Mouse (Mus musculus) cerebellum, adult 18-20 months (tissue): ENCODE measurements around the gene Kars.
A peak's percentile ranks its signal among the peaks of the same experiment; 100 is the strongest.

Experiments
- DNase-seq, 2 experiments: peaks; one replicate each; pipeline ENCODE4 v3.0.0; 2021

Gene Kars

GRCm38 (mm10) chr8:111978147-111978546, 33.0 kb downstream of the Kars start:
- no peak for DNase-seq

- no peak for DNase-seq
These were observed 34.8 kb downstream of the Kars start for GRCm38 (mm10) chr8:111976326-111976725.

- no peak for DNase-seq
These were observed 35.4 kb downstream of the Kars start for GRCm38 (mm10) chr8:111975706-111976105.

GRCm38 (mm10) chr8:111974138-111974537, 37.0 kb downstream of the Kars start:
- no peak for DNase-seq

GRCm38 (mm10) chr8:111968991-111969390, 42.1 kb downstream of the Kars start:
- DNase-seq = no peak

GRCm38 (mm10) chr8:111968541-111968940, 42.6 kb downstream of the Kars start:
- DNase-seq = no peak

- no peak for DNase-seq
These were observed 43.8 kb downstream of the Kars start for GRCm38 (mm10) chr8:111967246-111967870.

GRCm38 (mm10) chr8:111964849-111965561, 46.1 kb downstream of the Kars start:
- DNase-seq = no peak

- DNase-seq = no peak
These were observed 46.8 kb downstream of the Kars start for GRCm38 (mm10) chr8:111964351-111964750.

- no peak for DNase-seq
These were observed 47.6 kb downstream of the Kars start for GRCm38 (mm10) chr8:111963546-111963945.

- no peak for DNase-seq
These were observed 48.0 kb downstream of the Kars start for GRCm38 (mm10) chr8:111963091-111963490.

- DNase-seq = no peak
These were observed 48.5 kb downstream of the Kars start for GRCm38 (mm10) chr8:111962589-111962988.

GRCm38 (mm10) chr8:111961330-111961729, 49.8 kb downstream of the Kars start:
- DNase-seq = no peak

- no peak for DNase-seq
These were observed 50.4 kb downstream of the Kars start for GRCm38 (mm10) chr8:111960591-111961321.

- peak in 1 of 2 experiments; percentile 41 for DNase-seq
These were observed 53.9 kb downstream of the Kars start for GRCm38 (mm10) chr8:111957231-111957630.

- DNase-seq = no peak
These were observed 55.2 kb downstream of the Kars start for GRCm38 (mm10) chr8:111955879-111956278.

- no peak for DNase-seq
These were observed 56.1 kb downstream of the Kars start for GRCm38 (mm10) chr8:111954844-111955594.

GRCm38 (mm10) chr8:111951936-111952335, 59.2 kb downstream of the Kars start:
- DNase-seq = peak; percentile 72

- DNase-seq = no peak
These were observed 59.8 kb downstream of the Kars start for GRCm38 (mm10) chr8:111951317-111951716.

- DNase-seq = no peak
These were observed 60.3 kb downstream of the Kars start for GRCm38 (mm10) chr8:111950846-111951245.

GRCm38 (mm10) chr8:111947954-111948353, 63.2 kb downstream of the Kars start:
- DNase-seq = peak; percentile 69 to 75

- DNase-seq = no peak
These were observed 64.0 kb downstream of the Kars start for GRCm38 (mm10) chr8:111947144-111947543.

- no peak for DNase-seq
These were observed 67.6 kb downstream of the Kars start for GRCm38 (mm10) chr8:111943544-111943943.
